In genomic region chr19:11912037-11912532, GRCm38 (mm10) we compare ENCODE assay signal across 8 mouse cellular contexts. TPM values are rescaled to one million over a fixed set of nuclear protein-coding genes. Genes with fewer than 3 reads are reported as not detected.
DNase-seq lines count a peak whose midpoint lies in the region; ATAC-seq and TF ChIP-seq lines count a peak whose summit lies in the region.

Gene Patl1 (plus strand): TSS chr19:11912399.

- peak within 1 kb of the TSS; percentile 94 for H3K9ac ChIP-seq in embryonic facial prominence, embryonic 15.5 days
- H3K9ac ChIP-seq in limb, embryonic 14.5 days (ENCODE audit: low read depth, low read length, severe bottlenecking), result peak within 1 kb of the TSS; percentile 85
- H3K9ac ChIP-seq in midbrain, postnatal 0 days (replicated peaks; ENCODE audit: low read length, poor library complexity, severe bottlenecking), result peak within 1 kb of the TSS; percentile 79

- H3K27ac ChIP-seq in bone marrow, adult 2 months (ENCODE audit: control insufficient read depth, insufficient read depth, low read depth, low read length, poor library complexity), result peak within 1 kb of the TSS; percentile 79
- peak within 1 kb of the TSS; percentile 91 for H3K27ac ChIP-seq in embryonic facial prominence, embryonic 15.5 days (replicated peaks)
- H3K27ac ChIP-seq in limb, embryonic 14.5 days (replicated peaks; ENCODE audit: low read depth, low read length), result peak within 1 kb of the TSS; percentile 90
- H3K27ac ChIP-seq in midbrain, postnatal 0 days (ENCODE audit: low read depth, low read length), result peak within 1 kb of the TSS; percentile 90

- H3K4me3 ChIP-seq in bone marrow, adult 2 months (replicated peaks; ENCODE audit: control insufficient read depth, low read depth, low read length), result peak within 1 kb of the TSS; percentile 89
- H3K4me3 ChIP-seq in embryonic facial prominence, embryonic 15.5 days (replicated peaks), result peak within 1 kb of the TSS; percentile 94
- H3K4me3 ChIP-seq in limb, embryonic 14.5 days (replicated peaks; ENCODE audit: low read length), result peak within 1 kb of the TSS; percentile 82
- peak within 1 kb of the TSS; percentile 77 for H3K4me3 ChIP-seq in midbrain, postnatal 0 days (ENCODE audit: low read depth, low read length)

- H3K36me3 ChIP-seq in embryonic facial prominence, embryonic 15.5 days, result peaks cover 10% of the 10 kb centered on the region; the same call in 1 of the 2 replicates
- peaks cover 18% of the 10 kb centered on the region; the same call in 1 of the 2 replicates for H3K36me3 ChIP-seq in limb, embryonic 14.5 days (ENCODE audit: control insufficient read depth, insufficient read depth, low read length)
- no peaks in the 10 kb centered on the region for H3K36me3 ChIP-seq in midbrain, postnatal 0 days (ENCODE audit: insufficient read depth, low read length)

- H3K9me3 ChIP-seq in embryonic facial prominence, embryonic 15.5 days (replicated peaks), result no peaks in the 10 kb centered on the region
- no peaks in the 10 kb centered on the region for H3K9me3 ChIP-seq in limb, embryonic 14.5 days (ENCODE audit: control insufficient read depth, low read length)
- H3K9me3 ChIP-seq in midbrain, postnatal 0 days (ENCODE audit: low read length), result no peaks in the 10 kb centered on the region

- WGBS in bone marrow, adult 2 months, result under 1% methylated on average over 53 of the region's 53 CpGs
- WGBS in embryonic facial prominence, embryonic 15.5 days, result under 1% methylated on average over 53 of the region's 53 CpGs
- WGBS in limb, embryonic 14.5 days, result under 1% methylated on average over 36 of the region's 53 CpGs
- WGBS in midbrain, postnatal 0 days, result under 1% methylated on average over 52 of the region's 53 CpGs

- peak within 1 kb of the TSS; percentile 75 for H3K4me2 ChIP-seq in embryonic facial prominence, embryonic 15.5 days (replicated peaks)
- peak within 1 kb of the TSS; percentile 77 for H3K4me2 ChIP-seq in limb, embryonic 14.5 days (replicated peaks; ENCODE audit: low read depth, low read length, severe bottlenecking)
- H3K4me2 ChIP-seq in midbrain, postnatal 0 days (ENCODE audit: low read depth, low read length, poor library complexity, severe bottlenecking), result peak within 1 kb of the TSS; percentile 80

- peak; percentile 40; the same call in 1 of the 2 replicates for TF ChIP-seq POLR2A in bone marrow, adult 2 months (IDR thresholded peaks at IDR 0.05; ENCODE audit: borderline replicate concordance, control insufficient read depth, low read depth, low read length)
- 0 out of 2 replicates have a peak, but pooled peaks have one; percentile 7 for TF ChIP-seq POLR2A in limb, embryonic 14.5 days (IDR thresholded peaks at IDR 0.05; ENCODE audit: borderline replicate concordance, extremely low read depth, insufficient read depth, insufficient read length)

- H3K27me3 ChIP-seq in embryonic facial prominence, embryonic 15.5 days, result no peaks in the 10 kb centered on the region
- no peaks in the 10 kb centered on the region for H3K27me3 ChIP-seq in limb, embryonic 14.5 days (ENCODE audit: control insufficient read depth, insufficient read depth, low read length)
- no peaks in the 10 kb centered on the region for H3K27me3 ChIP-seq in midbrain, postnatal 0 days (ENCODE audit: insufficient read depth, low read length)

- ATAC-seq in embryonic facial prominence, embryonic 15.5 days (ENCODE audit: insufficient number of reproducible peaks, low FRiP score, low TSS enrichment, low read depth), result peak; percentile 95
- ATAC-seq in limb, embryonic 14.5 days (ENCODE audit: low FRiP score, low read depth), result peak; percentile 97
- peak; percentile 98 for ATAC-seq in midbrain, postnatal 0 days (ENCODE audit: low FRiP score)

- H3K4me1 ChIP-seq in bone marrow, adult 2 months (ENCODE audit: control insufficient read depth, insufficient read depth, low read length), result 0 out of 2 replicates have a peak, but pooled peaks cover 1% of the 10 kb centered on the region
- peaks cover 16% of the 10 kb centered on the region for H3K4me1 ChIP-seq in embryonic facial prominence, embryonic 15.5 days
- peaks cover 9% of the 10 kb centered on the region for H3K4me1 ChIP-seq in limb, embryonic 14.5 days (ENCODE audit: control insufficient read depth, insufficient read depth, low read length)
- no peaks in the 10 kb centered on the region; the same call in 1 of the 2 replicates for H3K4me1 ChIP-seq in midbrain, postnatal 0 days (ENCODE audit: insufficient read depth, low read length)

- no peak for TF ChIP-seq CTCF in bone marrow, adult 2 months (IDR thresholded peaks at IDR 0.05; ENCODE audit: control insufficient read depth, insufficient read depth, low read length)
- TF ChIP-seq CTCF in midbrain, postnatal 0 days (IDR thresholded peaks at IDR 0.05), result no peak

- DNase-seq in 416B (ENCODE audit: low read depth), result peak; percentile 94
- peak; percentile 98 for DNase-seq in heart, adult 8-10 months (ENCODE audit: low spot score)
- DNase-seq in kidney, adult 9 months, result peak; percentile 99
- peak; percentile 99 for DNase-seq in limb, embryonic 14.5 days (ENCODE audit: low spot score)
- DNase-seq in midbrain, postnatal 0 days (ENCODE audit: low spot score), result peak; percentile 99
- peak; percentile 94 to 95 for DNase-seq in spleen, postnatal 14 days (ENCODE audit: low spot score in 2 of 2)

RNA-seq across cellular contexts. Expression of gene Patl1, which starts in this region (rescaled TPM):
- polyA plus RNA-seq in bone marrow, adult 2 months (2011; ENCODE audit: insufficient read depth, insufficient read length, low replicate concordance, missing spikeins), result 6.3 and 11.0 TPM in 2 replicates
- 17.1 and 17.7 TPM in 2 replicates for polyA plus RNA-seq in embryonic facial prominence, embryonic 15.5 days (2015; fragmentation: Nextera tagmentation; extraction: Ambion mirVana)
- 10 to 100 TPM; 27.2 to 29.2 (median 28.2) TPM for total RNA-seq in heart, adult 8-10 months (2022)
- 38.5 and 45.1 TPM in 2 replicates for polyA plus RNA-seq in limb, embryonic 14.5 days (2012; rRNA removed)
- polyA plus RNA-seq in limb, embryonic 14.5 days (2014; fragmentation: Nextera tagmentation; extraction: Ambion mirVana), result 18.9 and 19.6 TPM in 2 replicates
- total RNA-seq in midbrain, postnatal 0 days (2014; rRNA removed), result 11.8 and 13.4 TPM in 2 replicates
- 10.7 and 11.9 TPM in 2 replicates for polyA plus RNA-seq in midbrain, postnatal 0 days (2015; fragmentation: Nextera tagmentation; extraction: Ambion mirVana)

Comparison
In these comparisons a context has a peak if more than half of its experiments do, and no peak if none do; other contexts are left out.
1. Peak in every context shown above with its lines: DNase-seq, ATAC-seq, H3K4me3 ChIP-seq and H3K27ac ChIP-seq.